Mouse (Mus musculus) forebrain, embryonic 10.5 days (tissue): ENCODE measurements at regions not wholly inside any gene's neighbourhood (a gene's known extent, or its start where the extent isn't known, plus 50 kb on each side); places are given as distances from the start of the nearest gene placed in this dataset.
A peak's percentile ranks its signal among the peaks of the same experiment; 100 is the strongest.
"Not testable (repeated sequence)": the region's sequence is repeated elsewhere in the genome, so short reads cannot be mapped to it uniquely, and the experiment has no call there.

Source experiments
- DNase-seq: peaks from one replicate; pipeline ENCODE4 v3.0.0-alpha.2; 2017; ENCODE audit warnings: low spot score; ENCODE audit errors: extremely low spot score
- H3K27ac ChIP-seq: fragments of 300-500 bp; sonication (generic); 2 replicates; pipeline ENCODE4 v1.5.1; 2016; ENCODE audit warnings: mild to moderate bottlenecking
- H3K27me3 ChIP-seq: fragments of 300-500 bp; sonication (generic); 2 replicates; pipeline ENCODE4 v1.6.1; 2016; ENCODE audit warnings: mild to moderate bottlenecking; ENCODE audit not compliant: poor library complexity, severe bottlenecking
- H3K36me3 ChIP-seq: fragments of 300-500 bp; sonication (generic); replicated peaks from 2 replicates; pipeline ENCODE4 v1.6.1; 2016; ENCODE audit warnings: mild to moderate bottlenecking, moderate library complexity
- H3K4me1 ChIP-seq: fragments of 300-500 bp; sonication (generic); 2 replicates; pipeline ENCODE4 v1.6.1; 2016
- H3K4me3 ChIP-seq: fragments of 300-500 bp; sonication (generic); 2 replicates; pipeline ENCODE4 v1.5.1; 2016; ENCODE audit warnings: mild to moderate bottlenecking, moderate library complexity
- H3K9me3 ChIP-seq: fragments of 300-500 bp; sonication (generic); 2 replicates; pipeline ENCODE4 v1.6.1; 2016; ENCODE audit warnings: mild to moderate bottlenecking, moderate library complexity
- WGBS: fragments of 180-500 bp; shearing (Covaris S2); methylation state at CpG from one replicate; pipeline ENCODE4 v1.1.7; 2016; 5-methylcytosine and 5-hydroxymethylcytosine counted together

DNA sequence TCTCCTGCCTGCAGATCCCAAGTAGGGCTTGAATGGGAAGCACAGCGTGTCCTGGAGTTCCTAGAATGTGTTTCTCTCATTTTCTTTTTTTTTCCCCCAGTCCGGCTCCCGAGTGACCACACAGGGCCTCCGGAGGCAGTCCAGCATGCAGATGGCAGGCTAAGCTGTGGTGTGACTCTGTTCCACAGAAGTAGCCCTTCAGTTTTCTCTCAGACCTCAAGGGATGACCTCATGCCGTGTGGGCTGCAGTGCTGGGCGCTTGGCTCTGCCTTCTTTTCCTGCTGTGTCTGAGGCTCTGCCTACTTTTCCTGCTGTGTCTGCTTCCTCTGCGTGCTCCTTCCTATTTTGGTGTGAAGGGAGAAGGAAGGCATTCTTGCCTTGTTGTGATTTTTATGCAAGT is 230.8 kb downstream of the Cd109 start:
- DNase-seq, result no peak
- Histone ChIP-seq H3K36me3 (no peaks in the 10 kb centered on the region), H3K9me3 (no peaks in the 10 kb centered on the region), H3K27ac (peak overlapping the region; percentile 66; the same call in 1 of the 2 replicates), H3K27me3 (no peaks in the 10 kb centered on the region), H3K4me1 (peaks cover 12% of the 10 kb centered on the region), H3K4me3 (no peak overlapping the region)
- WGBS, result 37% methylated on average over 7 of the region's 7 CpGs

DNA sequence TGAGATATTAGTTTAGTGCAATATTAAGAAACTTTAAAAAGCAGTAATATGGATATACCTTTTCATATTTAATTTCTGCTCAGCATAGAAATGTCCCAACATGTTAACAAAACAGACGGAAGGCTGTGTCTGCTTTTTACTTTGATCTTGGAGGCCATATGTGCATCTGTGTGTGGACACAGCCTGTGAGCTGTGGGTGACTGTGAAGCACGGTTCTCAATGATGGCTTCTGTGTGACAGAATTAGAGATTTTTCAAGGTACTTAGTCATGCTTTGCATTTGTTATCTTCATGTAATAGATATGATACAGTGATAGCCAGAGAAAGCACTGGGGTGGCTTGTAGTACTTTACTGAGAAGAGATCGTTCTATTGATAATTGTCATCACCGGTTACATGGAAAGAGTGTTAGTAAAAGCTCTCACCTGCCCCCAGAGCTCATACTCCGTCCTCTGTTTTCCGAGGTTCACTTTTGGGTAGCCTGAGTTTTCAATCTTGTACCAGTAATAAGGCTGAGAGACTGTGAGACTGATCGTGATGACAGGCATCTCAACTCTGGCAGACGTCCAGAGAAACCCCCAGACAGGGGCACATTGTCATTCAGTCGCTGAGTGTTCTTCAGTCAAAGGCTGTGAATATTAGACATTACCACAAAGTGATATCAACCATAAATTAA is 232.7 kb downstream of the Cd109 start:
- no peaks in the 10 kb centered on the region for H3K9me3 ChIP-seq
- no peak overlapping the region for H3K4me3 ChIP-seq
- no peak overlapping the region for H3K27ac ChIP-seq
- H3K4me1 ChIP-seq, result peaks cover 12% of the 10 kb centered on the region
- H3K27me3 ChIP-seq, result no peaks in the 10 kb centered on the region
- DNase-seq, result no peak
- 86% methylated on average over 9 of the region's 9 CpGs for WGBS
- no peaks in the 10 kb centered on the region for H3K36me3 ChIP-seq

DNA sequence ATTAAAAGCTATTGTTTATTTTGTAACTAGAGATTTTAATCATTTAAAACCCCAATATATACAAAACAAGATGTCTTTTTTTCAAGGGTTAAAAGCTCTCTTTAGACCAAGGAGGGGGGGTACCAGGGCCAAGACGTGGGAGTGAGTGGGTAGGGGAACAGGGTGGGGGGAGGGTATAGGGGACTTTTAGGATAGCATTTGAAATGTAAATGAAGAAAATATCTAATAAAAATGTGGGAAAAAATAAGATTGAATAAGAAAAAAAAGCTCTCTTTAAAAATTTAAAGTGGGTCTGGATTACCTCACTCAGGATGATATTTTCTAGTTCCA is 233.2 kb downstream of the Cd109 start:
- H3K4me3 ChIP-seq, H3K27me3 ChIP-seq, H3K9me3 ChIP-seq, DNase-seq, H3K36me3 ChIP-seq, H3K27ac ChIP-seq: not testable (repeated sequence)
- H3K4me1 ChIP-seq, result peaks cover 12% of the 10 kb centered on the region
- WGBS, result 65% methylated on average over 1 of the region's 1 CpGs

DNA sequence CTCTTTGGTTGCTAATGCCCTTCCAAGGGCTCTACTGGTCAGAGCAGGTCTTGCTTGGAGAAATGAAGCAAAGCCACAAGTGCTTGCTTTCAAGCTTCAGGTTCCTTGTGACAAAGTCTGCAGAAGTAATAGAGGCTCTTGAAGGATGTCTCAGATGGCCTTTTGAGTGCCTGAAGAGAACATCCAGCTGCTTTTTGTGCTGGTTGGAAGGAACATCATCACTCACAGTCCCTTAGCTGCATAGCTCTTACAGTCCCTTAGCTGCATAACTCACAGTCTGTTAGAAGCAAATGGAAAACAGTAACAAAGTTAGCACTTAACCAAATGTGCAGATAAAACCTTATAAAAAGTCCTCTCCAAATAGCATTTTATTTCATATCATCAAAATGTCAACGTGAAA is 241.6 kb downstream of the Cd109 start:
- no peak for DNase-seq
- no peak overlapping the region for H3K4me3 ChIP-seq
- H3K27me3 ChIP-seq, result no peaks in the 10 kb centered on the region
- no peak overlapping the region for H3K27ac ChIP-seq
- no peaks in the 10 kb centered on the region for H3K4me1 ChIP-seq
- no peaks in the 10 kb centered on the region for H3K36me3 ChIP-seq
- 91% methylated on average over 1 of the region's 1 CpGs for WGBS
- no peaks in the 10 kb centered on the region for H3K9me3 ChIP-seq

DNA sequence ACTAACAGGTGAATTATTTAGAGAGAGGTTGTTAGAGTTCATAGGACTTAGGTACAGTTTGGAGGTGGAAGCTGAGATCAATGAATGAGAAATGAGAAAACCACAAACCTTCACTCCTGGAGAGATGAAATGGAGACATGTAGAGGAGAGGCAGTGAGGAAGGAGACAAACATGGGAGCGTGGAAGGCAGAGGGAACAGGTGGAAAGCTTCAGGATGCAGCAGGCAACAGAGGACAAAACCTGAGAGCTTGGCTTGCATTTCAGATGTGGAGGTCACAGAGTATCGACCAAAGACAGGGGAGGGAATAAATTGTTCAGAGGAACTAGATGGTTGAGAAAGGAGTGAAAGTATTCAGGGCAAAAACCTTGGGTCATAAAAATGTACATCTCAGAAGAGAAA is 244.6 kb downstream of the Cd109 start:
- 92% methylated on average over 2 of the region's 2 CpGs for WGBS
- Histone ChIP-seq H3K27ac (no peak overlapping the region), H3K4me3 (no peak overlapping the region), H3K36me3 (no peaks in the 10 kb centered on the region), H3K4me1 (no peaks in the 10 kb centered on the region), H3K27me3 (no peaks in the 10 kb centered on the region), H3K9me3 (no peaks in the 10 kb centered on the region)
- no peak for DNase-seq

DNA sequence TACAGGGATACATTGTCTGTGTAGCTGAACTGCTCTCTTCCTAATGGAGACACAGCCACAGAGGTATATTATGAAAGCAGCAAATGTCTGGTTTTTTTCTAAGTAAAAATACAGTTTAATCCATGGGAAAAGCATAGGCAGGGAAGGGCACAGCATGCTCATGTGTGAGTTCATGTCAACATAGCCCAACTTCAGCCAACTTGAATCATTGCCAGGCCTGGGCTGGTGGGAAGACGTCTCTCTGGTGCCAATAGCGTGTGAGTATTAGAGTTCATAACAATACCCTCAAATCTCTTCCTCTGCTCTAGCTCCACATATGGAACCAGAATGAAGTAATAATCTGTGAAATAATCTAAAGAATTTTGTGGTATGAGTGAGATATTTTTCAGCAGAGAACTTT is 257.2 kb downstream of the Cd109 start:
- no peaks in the 10 kb centered on the region for H3K27me3 ChIP-seq
- H3K9me3 ChIP-seq, result no peaks in the 10 kb centered on the region
- no peaks in the 10 kb centered on the region for H3K36me3 ChIP-seq
- H3K4me3 ChIP-seq, result no peak overlapping the region
- no peaks in the 10 kb centered on the region for H3K4me1 ChIP-seq
- no peak for DNase-seq
- H3K27ac ChIP-seq, result no peak overlapping the region
- WGBS, result 84% methylated on average over 2 of the region's 2 CpGs

DNA sequence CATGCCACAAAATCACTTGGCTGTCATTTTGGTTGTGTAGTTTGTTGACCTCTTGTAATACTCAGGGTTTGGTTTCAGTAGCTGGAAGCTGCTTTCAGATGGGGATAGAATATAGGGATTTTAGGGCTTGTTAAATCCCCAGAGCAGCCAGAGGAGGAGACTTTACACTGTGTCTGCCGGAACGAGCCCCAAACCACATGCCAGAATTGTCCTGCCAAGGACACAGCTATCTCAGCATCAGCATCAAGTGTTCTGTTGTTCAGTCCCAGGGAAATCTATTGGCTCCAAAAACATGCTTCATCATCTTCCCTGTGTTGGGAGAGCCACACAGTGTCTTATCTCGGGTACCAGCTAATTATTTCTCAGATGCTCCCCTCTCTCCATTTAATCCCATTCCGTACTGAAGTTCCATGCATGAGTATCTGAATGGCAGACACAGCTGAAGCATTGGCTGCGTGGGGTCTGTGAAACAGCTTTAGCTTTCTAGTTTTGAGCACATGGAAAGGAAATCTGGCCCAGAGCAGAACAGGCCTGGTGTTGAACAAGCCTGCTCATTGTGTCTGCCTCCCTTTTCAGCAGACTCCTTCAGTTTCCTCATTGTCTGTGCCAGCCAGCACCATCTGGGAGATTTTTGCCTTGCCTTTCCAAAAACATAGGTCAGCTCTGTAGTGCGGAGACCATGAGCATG is 264.8 kb downstream of the Cd109 start:
- Histone ChIP-seq H3K4me3 (no peak overlapping the region), H3K27ac (peak overlapping the region; percentile 89), H3K4me1 (peaks cover 37% of the 10 kb centered on the region), H3K36me3 (no peaks in the 10 kb centered on the region), H3K27me3 (no peaks in the 10 kb centered on the region), H3K9me3 (no peaks in the 10 kb centered on the region)
- WGBS, result 32% methylated on average over 6 of the region's 6 CpGs
- DNase-seq, result peak; percentile 61

DNA sequence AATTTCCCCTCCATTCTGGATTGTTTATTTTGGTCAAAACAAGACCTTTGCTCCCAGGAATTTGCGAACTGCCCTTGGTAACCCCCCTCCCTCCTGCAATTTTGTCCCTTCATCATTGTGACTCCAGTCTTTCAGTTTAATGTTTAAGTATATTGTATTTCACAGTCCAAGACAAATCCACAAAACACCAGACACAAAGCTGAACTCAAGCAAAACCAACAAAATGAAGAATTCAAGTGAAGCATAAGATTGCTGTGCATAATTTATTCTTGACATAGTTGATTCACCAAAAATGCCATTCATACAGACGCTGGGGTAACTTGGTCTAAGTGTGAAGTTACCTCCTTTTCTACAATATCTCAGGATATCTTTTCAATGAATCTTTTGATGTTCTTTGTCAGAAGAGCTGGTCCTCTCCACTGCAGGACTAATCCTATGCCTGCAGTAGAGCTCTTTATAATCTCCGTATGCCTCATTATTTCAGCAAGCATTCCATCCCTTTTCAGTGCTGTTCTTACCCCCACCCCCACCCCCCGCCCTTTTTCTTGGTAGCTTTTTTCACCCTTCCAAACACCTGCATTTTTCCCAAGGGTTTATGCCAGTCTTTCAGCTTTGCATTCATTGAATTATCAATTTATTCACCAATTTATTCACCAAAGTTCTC is 265.4 kb downstream of the Cd109 start:
- Histone ChIP-seq H3K4me3 (no peak overlapping the region), H3K4me1 (peaks cover 37% of the 10 kb centered on the region), H3K27ac (peak overlapping the region; percentile 89), H3K36me3 (no peaks in the 10 kb centered on the region), H3K9me3 (no peaks in the 10 kb centered on the region), H3K27me3 (no peaks in the 10 kb centered on the region)
- no peak for DNase-seq
- 15% methylated on average over 4 of the region's 4 CpGs for WGBS

DNA sequence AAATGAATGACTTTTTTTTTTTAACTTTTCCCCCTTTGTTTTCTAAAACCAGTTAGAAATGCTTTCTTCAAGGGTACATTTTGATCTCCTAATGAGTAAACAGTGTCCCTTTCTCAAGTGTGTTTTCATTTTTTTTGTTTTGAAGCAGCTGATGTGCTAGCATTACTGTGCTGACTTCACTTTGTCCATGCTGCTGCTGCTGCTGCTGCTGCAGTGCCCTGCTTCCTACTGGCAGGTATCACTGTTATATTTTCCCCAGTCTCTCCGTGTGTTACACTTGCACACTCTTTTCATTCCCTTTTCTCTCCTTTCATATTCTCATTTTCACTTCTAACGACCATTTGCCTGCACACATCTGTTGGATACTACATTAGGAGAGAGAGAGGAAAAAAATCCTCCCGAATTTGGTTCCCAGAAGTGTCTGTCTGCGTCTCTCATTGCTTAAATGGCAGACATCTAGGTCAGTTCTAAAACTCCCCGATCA is 266.0 kb downstream of the Cd109 start:
- H3K4me3 ChIP-seq, result no peak overlapping the region
- WGBS, result 52% methylated on average over 5 of the region's 5 CpGs
- peak overlapping the region; percentile 89 for H3K27ac ChIP-seq

GRCm38 (mm10) chr9:78903211-78903610 is 287.9 kb downstream of the Cd109 start:
- H3K9me3 ChIP-seq, result no peaks in the 10 kb centered on the region
- DNase-seq, result no peak
- no peaks in the 10 kb centered on the region for H3K27me3 ChIP-seq
- H3K36me3 ChIP-seq, result no peaks in the 10 kb centered on the region
- WGBS, result 87% methylated on average over 9 of the region's 9 CpGs
- H3K4me3 ChIP-seq, result no peak overlapping the region
- no peak overlapping the region for H3K27ac ChIP-seq
- H3K4me1 ChIP-seq, result no peaks in the 10 kb centered on the region; the same call in 1 of the 2 replicates

More for the DNA sequence above, 266.0 kb downstream of the Cd109 start:
- DNase-seq, result no peak
- Histone ChIP-seq H3K9me3 (no peaks in the 10 kb centered on the region), H3K4me1 (peaks cover 37% of the 10 kb centered on the region), H3K27me3 (no peaks in the 10 kb centered on the region), H3K36me3 (no peaks in the 10 kb centered on the region)

GRCm38 (mm10) chr9:78917336-78917735 is 302.0 kb downstream of the Cd109 start:
- Histone ChIP-seq H3K4me1 (no peaks in the 10 kb centered on the region), H3K9me3 (no peaks in the 10 kb centered on the region), H3K36me3 (no peaks in the 10 kb centered on the region), H3K4me3 (no peak overlapping the region), H3K27me3 (no peaks in the 10 kb centered on the region), H3K27ac (no peak overlapping the region)
- 88% methylated on average over 1 of the region's 1 CpGs for WGBS
- DNase-seq, result no peak

DNA sequence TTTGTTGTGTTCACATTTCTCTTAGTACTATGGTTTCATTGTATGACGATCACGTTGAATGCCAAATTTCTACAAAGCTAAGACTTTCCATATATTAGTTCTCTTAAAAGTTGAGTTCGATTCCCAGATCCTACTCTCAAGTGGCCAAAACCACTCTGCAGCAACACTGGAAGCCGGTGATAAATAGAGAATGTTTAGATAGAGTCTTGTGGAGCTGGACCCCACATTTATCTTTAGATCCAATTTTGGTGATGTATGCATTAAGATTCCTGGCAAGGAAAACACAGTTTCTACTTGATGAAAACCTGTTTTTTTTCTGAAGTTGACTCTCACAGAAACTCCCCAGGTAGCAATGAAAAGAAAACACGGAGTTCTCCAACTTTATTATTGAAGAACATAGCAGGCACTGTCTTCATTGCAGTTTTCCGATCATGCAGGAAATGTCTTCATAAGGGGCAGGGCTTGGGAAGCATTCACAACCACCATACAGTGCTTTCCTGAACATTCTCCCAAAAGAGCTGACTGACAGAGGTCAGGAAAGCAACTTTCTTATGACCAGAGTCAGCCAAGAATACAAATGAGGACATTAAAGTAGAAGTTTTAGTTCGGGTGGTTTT is 310.7 kb downstream of the Cd109 start:
- Histone ChIP-seq H3K27ac (no peak overlapping the region), H3K9me3 (no peaks in the 10 kb centered on the region), H3K36me3 (no peaks in the 10 kb centered on the region), H3K27me3 (no peaks in the 10 kb centered on the region), H3K4me3 (no peak overlapping the region), H3K4me1 (peaks cover 12% of the 10 kb centered on the region)
- DNase-seq, result no peak
- WGBS, result 84% methylated on average over 7 of the region's 7 CpGs

GRCm38 (mm10) chr9:78941648-78942047 is 326.3 kb downstream of the Cd109 start:
- H3K27ac ChIP-seq, result no peak overlapping the region
- no peaks in the 10 kb centered on the region for H3K36me3 ChIP-seq
- no peaks in the 10 kb centered on the region for H3K27me3 ChIP-seq
- no peak for DNase-seq
- H3K4me1 ChIP-seq, result no peaks in the 10 kb centered on the region
- no peaks in the 10 kb centered on the region for H3K9me3 ChIP-seq
- H3K4me3 ChIP-seq, result no peak overlapping the region
